Mouse (Mus musculus) stomach, embryonic 16.5 days (tissue): ENCODE measurements around the gene Cacna1g. TPM values are rescaled to one million over a fixed set of nuclear protein-coding genes. Genes with fewer than 3 reads are reported as not detected.
"Not testable (repeated sequence)": the region's sequence is repeated elsewhere in the genome, so short reads cannot be mapped to it uniquely, and the experiment has no call there.

Experiments used
- ATAC-seq: fragments of 200-750 bp; cut with Nextera tagmentation; 2 replicates; pipeline ENCODE4 v1.8.0; 2017; ENCODE audit warnings: moderate number of reproducible peaks, moderate TSS enrichment; ENCODE audit not compliant: insufficient read depth, low FRiP score
- H3K27ac ChIP-seq: fragments of 300-500 bp; sonication (generic); 2 replicates; pipeline ENCODE4 v1.5.1; 2014; ENCODE audit warnings: low read length
- H3K27me3 ChIP-seq: fragments of 300-500 bp; sonication (generic); 2 replicates; pipeline ENCODE4 v1.6.1; 2014; ENCODE audit warnings: low read length, control low read depth, mixed read lengths; ENCODE audit not compliant: control insufficient read depth, insufficient read depth
- H3K36me3 ChIP-seq: fragments of 300-500 bp; sonication (generic); 2 replicates; pipeline ENCODE4 v1.6.1; 2014; ENCODE audit warnings: low read length; ENCODE audit not compliant: control insufficient read depth, insufficient read depth
- H3K4me1 ChIP-seq: fragments of 300-500 bp; sonication (generic); 2 replicates; pipeline ENCODE4 v1.6.1; 2014; ENCODE audit warnings: low read length, control low read depth, mixed read lengths; ENCODE audit not compliant: control insufficient read depth, insufficient read depth
- H3K4me2 ChIP-seq: fragments of 300-500 bp; sonication (generic); 2 replicates; pipeline ENCODE4 v1.6.1; 2014; ENCODE audit warnings: low read depth, low read length, mixed read lengths
- H3K4me3 ChIP-seq: fragments of 300-500 bp; sonication (generic); replicated peaks from 2 replicates; pipeline ENCODE4 v1.5.1; 2014; ENCODE audit warnings: mild to moderate bottlenecking, low read length
- H3K9ac ChIP-seq: fragments of 300-500 bp; sonication (generic); 2 replicates; pipeline ENCODE4 v1.6.1; 2014; ENCODE audit warnings: low read length
- H3K9me3 ChIP-seq: fragments of 300-500 bp; sonication (generic); replicated peaks from 2 replicates; pipeline ENCODE4 v1.6.1; 2016; ENCODE audit warnings: low read length, control low read depth; ENCODE audit not compliant: control insufficient read depth
- WGBS: fragments of 180-500 bp; shearing (Covaris S2); extraction: QIAGEN DNeasy Blood & Tissue Kit; methylation state at CpG from one replicate; pipeline ENCODE4 v1.1.7; 2014; 5-methylcytosine and 5-hydroxymethylcytosine counted together
- polyA plus RNA-seq: library from polyadenylated mRNA; unstranded; fragments of >200 nt; fragmentation: Nextera tagmentation; extraction: Ambion mirVana; gene quantifications from 2 replicates; pipeline ENCODE4 v1.2.1, GENCODE M21; 2015

Gene Cacna1g
- polyA plus RNA-seq, 1 experiment from 2014 or later, result 7.9 TPM

- not testable (repeated sequence) for H3K36me3 ChIP-seq, ATAC-seq, H3K9ac ChIP-seq, H3K27me3 ChIP-seq, H3K9me3 ChIP-seq, H3K4me3 ChIP-seq, H3K27ac ChIP-seq, H3K4me2 ChIP-seq
- H3K4me1 ChIP-seq, result peaks cover 23% of the 10 kb centered on the region
- 80% methylated on average over 4 of the region's 4 CpGs for WGBS
Observed at GRCm38 (mm10) chr11:94393490-94393889, 80.5 kb downstream of the Cacna1g start.

- peak; percentile 48 for ATAC-seq
- H3K27ac ChIP-seq, result no peak within 1 kb of the TSS; the same call in 1 of the 2 replicates
- 10% methylated on average over 20 of the region's 20 CpGs for WGBS
- no peaks in the 10 kb centered on the region for H3K27me3 ChIP-seq
- no peaks in the 10 kb centered on the region for H3K9me3 ChIP-seq
- H3K4me2 ChIP-seq, result peak within 1 kb of the TSS; percentile 65
- H3K9ac ChIP-seq, result peak within 1 kb of the TSS; percentile 70
- H3K4me3 ChIP-seq, result peak within 1 kb of the TSS; percentile 49
- no peaks in the 10 kb centered on the region for H3K36me3 ChIP-seq
- H3K4me1 ChIP-seq, result peaks cover 24% of the 10 kb centered on the region
Observed at GRCm38 (mm10) chr11:94392672-94393109, 81.3 kb downstream of the Cacna1g start, which contains the start of gene Abcc3. Gene Abcc3 (minus strand): TSS chr11:94392997.

- Histone ChIP-seq H3K27me3 (no peaks in the 10 kb centered on the region), H3K4me3 (no peak overlapping the region), H3K9ac (no peak overlapping the region), H3K4me2 (no peak overlapping the region), H3K4me1 (peaks cover 26% of the 10 kb centered on the region), H3K36me3 (no peaks in the 10 kb centered on the region), H3K9me3 (no peaks in the 10 kb centered on the region), H3K27ac (no peak overlapping the region)
- WGBS, result 74% methylated on average over 10 of the region's 10 CpGs
- ATAC-seq, result no peak
Observed at GRCm38 (mm10) chr11:94391661-94392060, 82.3 kb downstream of the Cacna1g start.

- Histone ChIP-seq H3K9ac (no peak overlapping the region; the same call in 1 of the 2 replicates), H3K36me3 (no peaks in the 10 kb centered on the region), H3K4me2 (no peak overlapping the region), H3K9me3 (no peaks in the 10 kb centered on the region), H3K4me3 (no peak overlapping the region), H3K27ac (peak overlapping the region; percentile 69; the same call in 1 of the 2 replicates), H3K27me3 (no peaks in the 10 kb centered on the region), H3K4me1 (peaks cover 34% of the 10 kb centered on the region)
- WGBS, result 83% methylated on average over 6 of the region's 6 CpGs
- ATAC-seq, result no peak
Observed at GRCm38 (mm10) chr11:94390825-94391224, 83.2 kb downstream of the Cacna1g start.

GRCm38 (mm10) chr11:94389724-94390396, 84.1 kb downstream of the Cacna1g start:
- Histone ChIP-seq H3K36me3 (no peaks in the 10 kb centered on the region), H3K27ac (peak overlapping the region; percentile 69), H3K27me3 (no peaks in the 10 kb centered on the region), H3K4me3 (no peak overlapping the region), H3K9me3 (no peaks in the 10 kb centered on the region), H3K4me1 (peaks cover 40% of the 10 kb centered on the region), H3K9ac (no peak overlapping the region), H3K4me2 (no peak overlapping the region)
- 42% methylated on average over 6 of the region's 6 CpGs for WGBS
- no peak for ATAC-seq

- H3K4me3 ChIP-seq, result no peak overlapping the region
- no peak overlapping the region for H3K9ac ChIP-seq
- peaks cover 40% of the 10 kb centered on the region for H3K4me1 ChIP-seq
- no peaks in the 10 kb centered on the region for H3K9me3 ChIP-seq
- H3K27me3 ChIP-seq, result no peaks in the 10 kb centered on the region
- H3K36me3 ChIP-seq, result no peaks in the 10 kb centered on the region
- peak overlapping the region; percentile 69 for H3K27ac ChIP-seq
- WGBS, result 68% methylated on average over 4 of the region's 4 CpGs
- ATAC-seq, result no peak
- H3K4me2 ChIP-seq, result no peak overlapping the region
Observed at GRCm38 (mm10) chr11:94389021-94389420, 85.0 kb downstream of the Cacna1g start.

- Histone ChIP-seq H3K9me3 (no peaks in the 10 kb centered on the region), H3K27me3 (no peaks in the 10 kb centered on the region), H3K27ac (no peak overlapping the region), H3K4me1 (peaks cover 40% of the 10 kb centered on the region), H3K9ac (no peak overlapping the region), H3K4me2 (no peak overlapping the region), H3K4me3 (no peak overlapping the region), H3K36me3 (no peaks in the 10 kb centered on the region)
- ATAC-seq, result no peak
- 67% methylated on average over 4 of the region's 4 CpGs for WGBS
Observed at GRCm38 (mm10) chr11:94387756-94388155, 86.2 kb downstream of the Cacna1g start.

GRCm38 (mm10) chr11:94385977-94386771, 87.8 kb downstream of the Cacna1g start:
- Histone ChIP-seq H3K9ac (peak overlapping the region; percentile 35), H3K4me1 (peaks cover 36% of the 10 kb centered on the region), H3K27ac (peak overlapping the region; percentile 52), H3K27me3 (no peaks in the 10 kb centered on the region), H3K36me3 (no peaks in the 10 kb centered on the region), H3K9me3 (no peaks in the 10 kb centered on the region), H3K4me3 (no peak overlapping the region), H3K4me2 (peak overlapping the region; percentile 34)
- 14% methylated on average over 12 of the region's 12 CpGs for WGBS
- peak; percentile 55; the same call in 1 of the 2 replicates for ATAC-seq

GRCm38 (mm10) chr11:94379736-94380135, 94.3 kb downstream of the Cacna1g start:
- no peak for ATAC-seq
- 68% methylated on average over 8 of the region's 8 CpGs for whole genome bisulfite sequencing
- H3K36me3 ChIP-seq, result no peaks in the 10 kb centered on the region
- H3K27me3 ChIP-seq, result no peaks in the 10 kb centered on the region
- no peak overlapping the region for H3K9ac ChIP-seq
- no peak overlapping the region for H3K4me3 ChIP-seq
- H3K4me1 ChIP-seq, result no peaks in the 10 kb centered on the region
- no peaks in the 10 kb centered on the region for H3K9me3 ChIP-seq
- no peak overlapping the region for H3K4me2 ChIP-seq
- H3K27ac ChIP-seq, result no peak overlapping the region
